Mouse (Mus musculus): Measurements from ENCODE around the gene Napa. TPM values are rescaled to one million over a fixed set of nuclear protein-coding genes. Genes with fewer than 3 reads are reported as not detected.
A peak's percentile ranks its signal among the peaks of the same experiment; 100 is the strongest.

Gene Napa
- polyA plus RNA-seq, 1 experiment from 2014 or later, result 233 TPM

DNA sequence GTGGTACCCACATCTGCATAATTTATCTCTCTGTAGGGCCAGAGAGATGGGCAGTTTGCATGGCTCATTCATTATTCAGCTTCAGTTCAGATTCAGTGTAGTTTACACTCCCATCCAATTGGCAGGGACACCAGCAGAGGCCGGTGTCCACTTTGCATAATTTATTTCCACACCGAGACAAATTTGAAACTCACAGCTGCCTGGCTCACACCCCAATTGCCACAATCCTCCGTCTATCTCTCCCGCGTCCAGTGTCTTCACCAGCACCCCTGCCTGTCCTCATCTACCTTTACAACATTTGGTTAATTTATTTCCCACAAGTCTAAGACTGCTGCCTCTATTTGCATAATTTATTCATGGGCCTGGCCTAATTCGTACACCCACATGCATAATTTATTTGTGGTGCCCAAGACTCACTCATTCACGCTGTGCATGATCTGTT lies 36.7 kb downstream of the Napa start:
- 68% methylated on average over 7 of the region's 7 CpGs for WGBS
- H3K4me1 ChIP-seq (ENCODE audit: control insufficient read depth, insufficient read depth, low read length), result peaks cover 22% of the 10 kb centered on the region
- no peak overlapping the region for H3K27ac ChIP-seq (ENCODE audit: low read length)
- 0 out of 2 replicates have a peak, but pooled peaks cover 2% of the 10 kb centered on the region for H3K27me3 ChIP-seq (replicated peaks; ENCODE audit: control insufficient read depth, insufficient read depth, low read length)
- no peak overlapping the region for H3K4me2 ChIP-seq (ENCODE audit: low read depth, low read length)
- no peaks in the 10 kb centered on the region for H3K9me3 ChIP-seq (ENCODE audit: control insufficient read depth, low read length)
- H3K36me3 ChIP-seq (ENCODE audit: control insufficient read depth, insufficient read depth, low read length), result no peaks in the 10 kb centered on the region
- H3K4me3 ChIP-seq (ENCODE audit: low read length), result no peak overlapping the region
- ATAC-seq, result no peak
- H3K9ac ChIP-seq (ENCODE audit: low read depth, low read length), result no peak overlapping the region

GRCm38 (mm10) chr7:16146489-16147410 lies 48.5 kb downstream of the Napa start:
- Histone ChIP-seq H3K36me3 (ENCODE audit: control insufficient read depth, insufficient read depth, low read length) (no peaks in the 10 kb centered on the region), H3K27me3 (replicated peaks; ENCODE audit: control insufficient read depth, insufficient read depth, low read length) (peaks cover 4% of the 10 kb centered on the region; the same call in 1 of the 2 replicates), H3K27ac (ENCODE audit: low read length) (no peak overlapping the region), H3K9ac (ENCODE audit: low read depth, low read length) (no peak overlapping the region), H3K9me3 (ENCODE audit: control insufficient read depth, low read length) (no peaks in the 10 kb centered on the region), H3K4me3 (ENCODE audit: low read length) (no peak overlapping the region), H3K4me2 (ENCODE audit: low read depth, low read length) (no peak overlapping the region), H3K4me1 (ENCODE audit: control insufficient read depth, insufficient read depth, low read length) (no peaks in the 10 kb centered on the region)
- 38% methylated on average over 27 of the region's 27 CpGs for WGBS
- no peak for ATAC-seq

DNA sequence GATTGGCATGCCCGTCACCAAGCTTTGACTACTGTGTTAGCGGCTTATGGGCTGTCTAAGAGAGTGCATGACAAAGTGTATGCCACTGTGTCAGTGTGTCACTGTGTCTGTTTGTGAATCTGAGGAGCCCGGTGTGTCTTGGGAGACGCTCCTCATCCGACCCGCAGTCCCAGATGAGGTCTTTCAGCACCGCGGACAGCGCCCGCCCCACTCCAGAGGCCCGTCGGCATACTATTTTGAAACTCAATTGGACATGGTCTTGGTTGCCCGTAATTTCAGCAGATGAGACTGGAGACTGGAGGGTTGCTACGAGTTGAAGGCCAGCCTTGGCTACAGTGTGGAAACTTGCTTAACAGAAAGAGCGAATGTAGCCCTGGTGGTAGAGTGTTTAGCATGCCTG lies 49.4 kb downstream of the Napa start:
- Histone ChIP-seq H3K9me3 (ENCODE audit: control insufficient read depth, low read length) (no peaks in the 10 kb centered on the region), H3K4me2 (ENCODE audit: low read depth, low read length) (no peak overlapping the region), H3K4me1 (ENCODE audit: control insufficient read depth, insufficient read depth, low read length) (no peaks in the 10 kb centered on the region), H3K27ac (ENCODE audit: low read length) (no peak overlapping the region), H3K4me3 (ENCODE audit: low read length) (no peak overlapping the region), H3K36me3 (ENCODE audit: control insufficient read depth, insufficient read depth, low read length) (no peaks in the 10 kb centered on the region), H3K9ac (ENCODE audit: low read depth, low read length) (no peak overlapping the region), H3K27me3 (replicated peaks; ENCODE audit: control insufficient read depth, insufficient read depth, low read length) (peaks cover 4% of the 10 kb centered on the region; the same call in 1 of the 2 replicates)
- 10% methylated on average over 15 of the region's 15 CpGs for WGBS
- 0 out of 2 replicates have a peak, but pooled peaks have one; percentile 18 for ATAC-seq

GRCm38 (mm10) chr7:16149241-16149640 lies 51.0 kb downstream of the Napa start:
- Histone ChIP-seq H3K27me3 (replicated peaks; ENCODE audit: control insufficient read depth, insufficient read depth, low read length) (peaks cover 4% of the 10 kb centered on the region; the same call in 1 of the 2 replicates), H3K36me3 (ENCODE audit: control insufficient read depth, insufficient read depth, low read length) (no peaks in the 10 kb centered on the region), H3K9ac (ENCODE audit: low read depth, low read length) (no peak overlapping the region), H3K9me3 (ENCODE audit: control insufficient read depth, low read length) (no peaks in the 10 kb centered on the region), H3K4me3 (ENCODE audit: low read length) (no peak overlapping the region), H3K4me1 (ENCODE audit: control insufficient read depth, insufficient read depth, low read length) (no peaks in the 10 kb centered on the region), H3K4me2 (ENCODE audit: low read depth, low read length) (no peak overlapping the region), H3K27ac (ENCODE audit: low read length) (no peak overlapping the region)
- ATAC-seq, result no peak
- 64% methylated on average over 5 of the region's 5 CpGs for WGBS

GRCm38 (mm10) chr7:16150191-16151145 lies 52.2 kb downstream of the Napa start:
- Histone ChIP-seq H3K36me3 (ENCODE audit: control insufficient read depth, insufficient read depth, low read length) (no peaks in the 10 kb centered on the region), H3K4me2 (ENCODE audit: low read depth, low read length) (no peak overlapping the region), H3K27me3 (replicated peaks; ENCODE audit: control insufficient read depth, insufficient read depth, low read length) (peaks cover 4% of the 10 kb centered on the region; the same call in 1 of the 2 replicates), H3K9ac (ENCODE audit: low read depth, low read length) (no peak overlapping the region), H3K9me3 (ENCODE audit: control insufficient read depth, low read length) (no peaks in the 10 kb centered on the region), H3K4me3 (ENCODE audit: low read length) (no peak overlapping the region), H3K4me1 (ENCODE audit: control insufficient read depth, insufficient read depth, low read length) (no peaks in the 10 kb centered on the region), H3K27ac (ENCODE audit: low read length) (no peak overlapping the region)
- ATAC-seq, result no peak
- WGBS, result 70% methylated on average over 9 of the region's 9 CpGs

DNA sequence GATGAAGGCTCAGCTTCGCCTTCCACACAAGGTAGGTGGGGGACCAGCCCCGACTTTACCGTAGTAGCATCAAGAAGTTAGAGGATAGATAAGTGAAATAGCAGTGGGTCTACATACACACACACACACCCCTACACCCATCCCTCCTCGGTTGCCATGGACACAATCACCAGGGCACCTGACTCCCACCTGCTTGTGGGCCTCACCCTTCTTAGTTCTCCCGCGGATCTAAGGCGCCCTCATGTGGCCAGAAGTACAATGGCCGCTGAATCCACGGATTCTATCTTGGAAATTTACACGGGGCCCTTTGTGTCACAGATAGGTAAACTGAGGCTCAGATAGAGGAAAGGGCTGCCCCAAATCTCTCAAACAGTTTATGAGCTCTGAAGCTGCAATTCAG lies 55.3 kb downstream of the Napa start:
- ATAC-seq, result peak; percentile 73
- WGBS, result 13% methylated on average over 10 of the region's 10 CpGs

GRCm38 (mm10) chr7:16155132-16155872 lies 57.0 kb downstream of the Napa start:
- Histone ChIP-seq H3K36me3 (ENCODE audit: control insufficient read depth, insufficient read depth, low read length) (no peaks in the 10 kb centered on the region), H3K4me2 (ENCODE audit: low read depth, low read length) (no peak overlapping the region), H3K4me3 (ENCODE audit: low read length) (no peak overlapping the region), H3K9me3 (ENCODE audit: control insufficient read depth, low read length) (no peaks in the 10 kb centered on the region), H3K27ac (ENCODE audit: low read length) (no peak overlapping the region), H3K9ac (ENCODE audit: low read depth, low read length) (no peak overlapping the region), H3K27me3 (replicated peaks; ENCODE audit: control insufficient read depth, insufficient read depth, low read length) (peaks cover 19% of the 10 kb centered on the region), H3K4me1 (ENCODE audit: control insufficient read depth, insufficient read depth, low read length) (no peaks in the 10 kb centered on the region)
- 64% methylated on average over 9 of the region's 9 CpGs for WGBS
- ATAC-seq, result no peak

More for the DNA sequence above, 55.3 kb downstream of the Napa start:
- Histone ChIP-seq H3K4me3 (ENCODE audit: low read length) (no peak overlapping the region), H3K27ac (ENCODE audit: low read length) (no peak overlapping the region), H3K36me3 (ENCODE audit: control insufficient read depth, insufficient read depth, low read length) (no peaks in the 10 kb centered on the region), H3K9ac (ENCODE audit: low read depth, low read length) (no peak overlapping the region), H3K27me3 (replicated peaks; ENCODE audit: control insufficient read depth, insufficient read depth, low read length) (peaks cover 6% of the 10 kb centered on the region; the same call in 1 of the 2 replicates), H3K9me3 (ENCODE audit: control insufficient read depth, low read length) (no peaks in the 10 kb centered on the region), H3K4me1 (ENCODE audit: control insufficient read depth, insufficient read depth, low read length) (no peaks in the 10 kb centered on the region), H3K4me2 (ENCODE audit: low read depth, low read length) (no peak overlapping the region)

- no peak overlapping the region for H3K9ac ChIP-seq (ENCODE audit: low read depth, low read length)
- no peak for ATAC-seq
- no peaks in the 10 kb centered on the region for H3K36me3 ChIP-seq (ENCODE audit: control insufficient read depth, insufficient read depth, low read length)
- no peak overlapping the region for H3K4me2 ChIP-seq (ENCODE audit: low read depth, low read length)
- peaks cover 19% of the 10 kb centered on the region for H3K27me3 ChIP-seq (replicated peaks; ENCODE audit: control insufficient read depth, insufficient read depth, low read length)
- no peaks in the 10 kb centered on the region for H3K4me1 ChIP-seq (ENCODE audit: control insufficient read depth, insufficient read depth, low read length)
- 66% methylated on average over 8 of the region's 8 CpGs for WGBS
- no peaks in the 10 kb centered on the region for H3K9me3 ChIP-seq (ENCODE audit: control insufficient read depth, low read length)
- H3K4me3 ChIP-seq (ENCODE audit: low read length), result no peak overlapping the region
- no peak overlapping the region for H3K27ac ChIP-seq (ENCODE audit: low read length)
Observed at GRCm38 (mm10) chr7:16156105-16156714, 58.0 kb downstream of the Napa start.
